Mouse (Mus musculus) fat pad, adult 2 months (tissue): ENCODE data around the gene Hhatl.

Experiments used
- DNase-seq: peaks from one replicate; pipeline ENCODE4 v3.0.0-alpha.2; 2011; ENCODE audit warnings: low read depth, low spot score; ENCODE audit errors: extremely low read depth

The Hhatl gene

DNA sequence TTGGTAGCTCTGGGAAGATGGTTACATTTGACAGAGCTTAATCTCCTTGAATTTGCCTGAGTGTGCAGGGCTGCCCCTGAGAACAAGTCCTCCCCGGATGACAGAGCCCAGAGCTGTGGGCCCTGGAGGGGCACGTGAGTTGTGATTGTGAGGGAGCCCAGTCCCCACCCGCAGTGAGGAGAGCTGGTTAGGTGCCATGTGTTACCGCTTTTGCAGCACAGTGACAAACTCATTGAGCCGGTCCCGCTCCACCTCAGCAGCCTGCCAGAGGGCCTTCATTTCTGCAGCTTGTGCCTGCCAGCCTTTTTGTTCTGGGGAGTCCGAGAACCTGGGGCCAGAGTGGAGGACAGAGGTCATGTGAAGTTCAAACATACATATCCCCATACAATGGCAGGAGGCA, 15.6 kb upstream of the Hhatl start:
- DNase-seq, result no peak

DNA sequence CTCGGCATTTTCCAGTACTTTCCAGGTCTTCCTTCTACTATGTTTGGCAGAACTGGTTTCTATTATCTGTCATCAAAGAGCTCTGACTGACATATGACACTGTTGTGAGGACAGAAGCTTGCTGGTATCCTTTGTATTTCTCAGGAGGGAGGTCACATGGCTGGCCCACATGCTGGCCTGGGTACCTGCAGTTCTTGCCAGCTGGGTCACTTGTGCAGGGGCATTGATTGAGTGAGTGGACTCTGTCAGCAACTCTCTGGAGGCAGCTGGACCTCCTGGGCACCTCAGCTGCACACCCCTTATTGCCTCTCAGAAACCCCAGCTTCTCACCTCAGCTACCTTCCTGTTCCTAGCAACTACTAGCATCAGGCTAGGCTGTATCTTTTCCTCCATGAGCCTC, 15.2 kb upstream of the Hhatl start:
- no peak for DNase-seq

DNA sequence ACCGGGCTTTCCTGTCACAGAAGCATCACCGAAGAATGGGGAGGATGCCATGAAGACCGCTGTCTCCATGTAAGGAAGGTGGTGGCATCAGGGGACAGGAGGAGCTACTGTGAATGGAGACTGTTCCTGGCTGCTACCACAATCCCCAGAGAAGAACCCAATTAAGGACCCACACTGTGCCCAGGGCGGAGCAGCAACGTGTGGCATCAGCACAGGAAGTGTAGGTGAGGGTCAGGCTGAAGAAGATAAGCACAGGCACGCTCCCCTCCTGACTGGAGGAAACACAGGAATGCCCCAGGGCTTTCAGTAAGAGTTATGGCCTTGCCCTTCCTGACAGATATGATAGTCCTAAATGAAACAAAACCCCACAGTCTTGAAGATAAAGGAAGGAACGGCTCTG, 10.4 kb upstream of the Hhatl start:
- DNase-seq, result no peak

DNA sequence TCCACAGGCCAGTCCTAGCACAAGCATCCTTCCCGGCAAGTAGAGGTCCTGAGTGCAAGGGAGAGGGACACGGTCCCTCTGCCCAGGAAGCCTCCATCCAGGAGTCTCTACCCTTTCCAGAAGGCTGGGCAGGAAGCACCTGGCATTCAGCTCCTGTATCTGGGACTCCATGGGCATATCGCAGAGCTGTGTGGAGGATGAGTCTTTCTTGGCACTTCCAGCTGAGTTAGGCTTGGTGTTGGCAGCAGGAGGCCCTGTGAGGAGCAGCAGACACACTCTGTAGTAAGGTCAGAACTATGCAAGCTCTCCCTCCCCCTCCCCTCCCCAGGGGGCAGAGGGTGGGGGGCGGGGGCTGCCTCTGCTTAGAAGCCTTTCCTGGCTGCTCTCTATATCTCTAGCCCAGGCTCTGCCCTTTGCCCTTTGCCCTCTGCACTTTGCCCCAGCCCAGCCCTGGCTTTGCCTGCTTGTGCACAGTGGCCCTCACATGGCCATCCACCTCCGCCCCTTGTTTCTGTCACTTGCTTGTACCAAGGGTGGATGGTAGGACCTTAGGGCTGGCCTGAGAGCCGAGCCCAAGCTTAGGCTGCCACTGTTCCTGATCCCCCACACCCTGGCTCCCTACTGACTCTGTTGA, 6.7 kb upstream of the Hhatl start:
- no peak for DNase-seq

DNA sequence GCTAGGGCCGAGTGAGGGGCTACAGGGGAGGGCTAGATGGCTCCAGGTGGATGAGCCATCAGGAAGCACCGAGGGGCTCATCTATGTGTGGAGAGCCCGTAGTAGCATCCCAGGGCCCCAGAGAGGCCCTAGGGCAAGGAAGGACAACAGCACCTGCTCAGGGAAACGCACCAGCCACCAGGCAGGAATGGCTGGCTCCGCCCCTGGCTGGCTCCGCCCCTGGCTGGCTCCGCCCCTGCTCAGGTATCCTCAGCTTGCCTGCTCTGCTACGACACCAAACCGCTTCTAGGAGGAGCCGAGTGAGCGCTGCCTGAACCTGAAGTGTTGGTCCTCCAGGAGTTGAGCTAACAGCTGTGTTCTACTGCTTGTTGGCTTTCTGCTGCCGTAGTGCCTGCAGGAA, 5.4 kb upstream of the Hhatl start:
- no peak for DNase-seq

DNA sequence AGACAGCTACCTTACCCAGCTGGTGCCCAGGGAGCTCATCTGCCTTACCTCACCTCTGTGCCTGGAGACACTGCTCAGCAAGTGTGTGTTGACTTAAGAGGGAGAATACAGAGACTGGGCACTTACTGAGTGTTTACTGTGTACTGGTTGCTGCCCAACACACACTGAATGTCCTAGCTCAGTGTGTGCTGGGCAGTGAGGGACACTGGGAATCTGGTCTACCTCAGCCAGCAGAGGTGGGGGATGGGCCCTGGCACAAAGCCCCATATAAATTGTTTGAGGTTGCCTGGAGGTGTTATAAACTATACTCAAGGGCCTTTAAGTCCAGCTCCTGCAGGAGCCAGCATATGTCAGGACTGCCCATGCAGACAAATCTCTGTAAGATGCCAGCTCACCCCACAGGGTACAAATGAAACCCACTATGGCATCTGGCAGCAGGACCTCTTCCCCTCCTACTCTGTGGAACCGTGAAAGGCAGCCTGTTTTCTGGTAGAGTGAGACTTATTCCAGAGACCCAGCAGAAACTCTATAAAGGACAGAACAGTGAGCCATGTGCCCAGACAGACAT, 2.7 kb upstream of the Hhatl start:
- DNase-seq, result no peak

DNA sequence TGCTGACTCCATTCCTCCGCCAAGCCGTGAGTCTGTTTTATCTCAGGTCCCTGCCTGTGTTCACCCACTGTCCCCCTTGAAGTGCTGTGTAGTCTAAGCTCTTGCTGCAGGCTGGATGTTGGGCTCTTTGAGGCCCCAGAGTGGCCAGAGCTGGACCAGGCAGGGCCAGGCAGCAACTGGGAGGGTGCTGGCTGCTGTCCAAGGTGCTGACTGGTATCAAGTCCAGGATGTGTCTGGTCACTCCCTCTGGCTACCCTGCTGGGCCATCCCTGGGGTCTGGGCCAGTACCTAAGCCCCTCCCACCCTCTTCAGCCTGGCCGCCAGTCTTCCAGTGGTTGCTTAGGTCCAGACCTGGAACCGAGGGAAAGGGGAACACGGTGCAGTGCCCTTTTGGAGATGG, 1.1 kb downstream of the Hhatl start:
- DNase-seq, result no peak

DNA sequence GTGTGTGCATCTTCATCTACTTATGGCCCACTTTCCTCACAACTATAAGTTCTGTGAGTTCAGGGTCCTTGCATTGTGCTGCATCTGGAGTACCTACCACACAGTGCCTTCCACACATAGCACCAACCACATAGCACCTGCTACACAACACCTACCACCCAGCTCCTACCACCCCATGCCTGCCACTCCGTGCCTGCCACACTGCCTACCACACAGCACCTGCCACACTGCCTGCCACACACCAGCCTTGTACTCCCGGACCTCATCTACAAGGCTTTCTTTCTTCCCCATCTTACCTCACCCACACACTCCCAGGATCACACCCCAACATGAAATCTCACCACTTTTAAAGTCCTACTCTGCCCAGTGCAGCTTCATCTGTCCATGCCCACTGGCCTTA, 5.9 kb downstream of the Hhatl start:
- DNase-seq, result no peak

DNA sequence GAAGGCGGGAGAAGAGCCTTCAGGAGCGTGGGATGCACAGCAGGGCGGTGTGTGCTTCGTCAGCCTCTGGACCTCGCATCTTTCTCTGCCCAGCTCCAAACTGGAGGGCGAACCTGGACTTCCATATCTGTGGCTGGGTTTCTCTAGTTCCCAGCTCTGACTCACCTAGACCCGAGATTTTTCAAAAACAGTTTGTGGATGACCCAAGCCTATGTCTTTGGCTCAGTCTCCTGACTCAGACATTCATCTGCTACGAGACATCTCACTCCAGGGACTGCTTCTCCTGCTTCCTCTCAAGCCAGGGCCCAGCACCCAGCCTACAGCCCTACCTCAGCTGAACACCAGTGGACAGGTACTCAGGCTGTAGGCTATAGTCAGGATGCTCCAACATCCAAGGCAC, 7.0 kb downstream of the Hhatl start:
- DNase-seq, result no peak

DNA sequence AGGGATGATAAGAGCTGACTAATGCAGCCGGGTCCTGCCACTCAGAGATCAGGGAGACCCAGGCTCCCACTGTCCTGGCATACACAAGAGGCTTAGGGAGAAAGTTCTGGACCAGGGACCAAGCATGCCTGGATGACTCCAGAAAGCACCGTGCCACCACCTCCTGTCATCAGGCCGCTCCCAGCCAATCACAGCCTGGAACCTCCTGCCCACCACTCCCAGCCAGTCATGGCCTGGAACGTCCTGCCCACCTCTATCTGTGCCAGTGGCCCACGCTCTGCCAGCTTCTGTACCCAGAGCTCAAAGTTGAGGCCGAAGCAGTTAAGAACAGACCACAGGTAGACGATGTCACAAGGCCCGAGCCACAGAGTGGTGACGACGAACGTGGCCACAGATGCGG, 7.5 kb downstream of the Hhatl start:
- no peak for DNase-seq

DNA sequence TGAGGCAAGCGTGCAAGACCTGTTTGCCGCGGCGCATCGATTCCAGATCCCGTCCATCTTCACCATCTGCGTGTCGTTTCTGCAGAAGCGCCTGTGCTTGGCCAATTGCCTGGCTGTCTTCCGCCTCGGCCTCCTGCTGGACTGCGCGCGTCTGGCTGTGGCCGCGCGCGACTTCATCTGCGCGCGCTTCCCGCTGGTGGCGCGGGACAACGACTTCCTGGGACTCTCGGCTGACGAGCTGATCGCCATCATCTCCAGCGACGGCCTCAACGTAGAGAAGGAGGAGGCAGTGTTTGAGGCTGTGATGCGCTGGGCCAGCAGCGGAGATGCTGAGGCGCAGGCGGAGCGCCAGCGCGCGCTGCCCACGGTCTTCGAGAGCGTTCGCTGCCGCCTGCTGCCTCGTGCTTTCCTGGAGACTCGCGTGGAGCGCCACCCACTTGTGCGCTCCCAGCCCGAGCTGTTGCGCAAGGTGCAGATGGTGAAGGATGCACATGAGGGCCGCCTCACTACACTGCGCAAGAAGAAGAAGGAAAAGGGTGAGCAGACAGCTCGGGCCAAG, 14.2 kb downstream of the Hhatl start:
- no peak for DNase-seq

DNA sequence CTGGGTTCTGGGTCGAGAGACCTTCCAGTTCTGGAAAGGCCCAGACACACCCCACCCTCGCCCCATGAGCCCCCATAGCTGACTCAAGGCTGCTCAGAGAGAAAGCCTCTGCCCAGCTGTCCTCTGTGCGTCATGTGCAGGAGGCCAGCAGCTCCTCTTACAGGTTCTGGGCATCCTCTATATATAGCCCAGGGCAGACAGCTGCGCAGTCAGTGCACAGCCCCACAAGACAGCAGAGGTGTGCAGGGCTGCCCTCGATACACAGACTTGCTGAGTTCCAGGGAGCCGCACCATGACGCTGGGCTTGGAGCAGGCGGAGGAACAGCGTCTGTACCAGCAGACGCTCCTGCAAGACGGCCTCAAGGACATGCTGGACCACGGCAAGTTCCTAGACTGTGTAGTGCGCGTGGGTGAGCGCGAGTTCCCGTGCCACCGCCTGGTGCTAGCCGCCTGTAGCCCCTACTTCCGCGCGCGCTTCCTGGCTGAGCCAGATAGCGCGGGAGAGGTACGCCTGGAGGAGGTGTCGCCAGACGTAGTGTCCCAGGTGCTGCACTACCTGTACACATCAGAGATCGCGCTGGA, 14.7 kb downstream of the Hhatl start, which contains the start of gene Klhl40:
Gene Klhl40 (plus strand): TSS at position 124 of the 582 bp plus-strand sequence.
- no peak for DNase-seq

DNA sequence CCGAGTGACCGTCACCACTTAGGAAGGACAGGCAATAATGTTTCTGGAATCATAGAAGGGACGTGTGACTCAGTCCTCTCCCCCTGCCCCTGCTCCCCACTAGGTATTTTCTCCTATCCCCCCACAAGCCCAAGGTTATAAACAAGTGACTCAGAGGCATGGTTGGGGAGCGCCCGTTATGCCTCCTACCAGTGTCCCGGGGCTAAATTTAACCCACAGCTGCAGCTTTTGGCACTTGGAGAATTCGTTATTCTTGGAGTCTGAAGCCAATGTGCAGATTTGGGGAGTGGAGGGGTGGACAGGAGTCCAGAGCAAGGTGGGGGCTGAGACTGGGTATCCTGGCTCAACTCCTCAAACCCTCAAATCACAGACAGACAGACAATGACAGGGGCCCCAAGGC, 15.8 kb downstream of the Hhatl start:
- no peak for DNase-seq

DNA sequence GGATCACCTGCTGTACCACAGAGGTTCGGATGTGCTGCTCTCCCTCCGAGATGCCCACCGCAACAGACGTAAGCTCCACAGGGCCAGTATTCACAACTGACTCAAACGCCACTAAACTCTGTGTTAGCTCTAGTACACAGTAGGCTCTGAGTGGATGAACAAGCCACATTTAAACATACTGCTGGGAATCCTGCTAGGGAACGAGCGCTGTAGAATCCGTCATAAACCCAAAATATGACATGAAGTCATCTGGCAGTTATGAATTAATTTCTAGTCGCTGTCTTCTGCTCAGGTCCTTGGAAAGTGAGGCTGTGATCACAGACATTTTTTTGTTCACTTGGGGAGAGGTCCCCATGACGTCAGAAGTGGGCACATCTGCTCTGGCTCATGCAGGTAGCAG, 16.4 kb downstream of the Hhatl start:
- DNase-seq, result no peak

DNA sequence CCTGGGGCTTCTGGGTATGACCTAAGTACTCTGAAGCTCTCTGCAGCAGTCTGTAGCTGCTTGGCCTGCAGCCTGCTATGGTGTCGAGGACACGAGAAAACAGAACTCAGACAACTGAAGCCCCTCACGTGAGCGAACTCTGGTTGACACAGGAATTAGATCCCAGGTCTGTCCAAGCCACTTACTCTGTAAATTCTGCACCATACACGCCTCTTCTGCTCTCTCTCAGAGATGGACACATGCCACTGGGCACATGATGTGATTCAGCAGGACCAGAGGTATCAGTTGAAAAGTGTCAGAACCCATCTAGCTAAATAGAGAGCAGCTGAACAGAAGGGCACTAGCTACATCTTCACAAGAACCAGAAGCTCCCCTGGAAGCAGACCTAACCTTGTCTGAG, 19.9 kb downstream of the Hhatl start:
- no peak for DNase-seq

DNA sequence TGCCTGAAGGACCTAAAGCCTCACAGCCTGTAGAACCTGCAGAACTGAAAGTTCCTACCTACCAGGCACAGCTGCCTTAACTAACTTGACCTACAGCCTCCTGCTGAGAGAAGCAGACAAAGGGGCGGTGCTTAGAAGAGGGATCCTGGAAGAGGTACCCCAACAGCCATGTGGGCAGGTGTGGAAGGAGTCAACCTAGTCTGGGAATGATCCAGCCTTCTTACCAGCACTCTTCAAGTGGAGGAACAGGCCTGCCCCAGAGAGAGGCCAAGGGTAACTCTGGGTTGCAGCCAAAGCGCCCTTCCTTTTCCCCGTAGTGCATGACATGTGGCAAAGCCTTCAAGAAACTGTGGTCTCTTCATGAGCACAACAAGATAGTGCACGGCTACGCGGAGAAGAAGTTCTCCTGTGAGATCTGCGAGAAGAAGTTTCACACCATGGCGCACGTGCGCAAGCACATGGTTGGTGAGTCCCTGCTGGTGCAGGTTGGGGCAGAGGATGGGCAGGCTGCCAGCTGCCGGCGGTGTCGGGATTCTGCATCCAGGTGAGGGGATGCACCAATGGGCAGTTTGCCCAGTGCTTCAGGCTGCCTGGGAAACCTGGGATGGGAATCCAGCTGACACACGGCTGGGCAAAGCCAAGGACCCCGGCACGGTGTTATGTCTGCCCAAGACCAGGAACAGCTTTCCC, 27.0 kb downstream of the Hhatl start:
- no peak for DNase-seq

DNA sequence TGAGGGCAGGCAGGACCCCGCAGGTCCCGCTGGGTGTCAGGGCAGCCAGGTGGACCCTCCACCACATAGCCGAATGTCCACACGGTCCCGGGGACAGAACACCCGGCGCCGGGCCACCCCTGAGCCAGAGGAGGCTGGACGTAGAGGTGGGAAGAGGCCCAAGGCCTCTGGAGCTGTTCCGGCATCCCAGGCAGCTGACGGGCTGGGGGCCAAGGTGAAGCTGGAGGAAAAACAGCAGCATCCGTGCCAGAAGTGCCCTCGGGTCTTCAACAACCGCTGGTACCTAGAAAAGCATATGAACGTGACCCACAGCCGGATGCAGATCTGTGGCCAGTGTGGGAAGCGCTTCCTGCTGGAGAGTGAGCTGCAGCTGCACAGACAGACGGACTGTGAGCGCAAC, 28.6 kb downstream of the Hhatl start:
- DNase-seq, result no peak

DNA sequence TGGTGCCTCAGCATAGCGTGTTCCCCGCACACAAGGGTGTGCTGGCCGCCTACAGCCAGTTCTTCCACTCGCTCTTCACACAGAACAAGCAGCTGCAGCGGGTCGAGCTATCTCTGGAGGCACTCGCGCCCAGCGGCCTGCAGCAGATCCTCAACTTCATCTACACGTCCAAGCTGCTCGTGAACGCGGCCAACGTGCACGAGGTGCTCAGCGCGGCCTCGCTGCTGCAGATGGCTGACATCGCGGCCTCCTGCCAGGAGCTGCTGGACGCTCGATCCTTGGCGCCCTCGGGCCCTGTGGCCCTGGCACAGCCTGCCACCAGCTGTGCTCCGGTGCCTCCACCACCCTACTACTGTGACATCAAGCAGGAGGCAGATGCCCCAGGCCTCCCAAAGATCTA, 29.5 kb downstream of the Hhatl start:
- DNase-seq, result no peak

DNA sequence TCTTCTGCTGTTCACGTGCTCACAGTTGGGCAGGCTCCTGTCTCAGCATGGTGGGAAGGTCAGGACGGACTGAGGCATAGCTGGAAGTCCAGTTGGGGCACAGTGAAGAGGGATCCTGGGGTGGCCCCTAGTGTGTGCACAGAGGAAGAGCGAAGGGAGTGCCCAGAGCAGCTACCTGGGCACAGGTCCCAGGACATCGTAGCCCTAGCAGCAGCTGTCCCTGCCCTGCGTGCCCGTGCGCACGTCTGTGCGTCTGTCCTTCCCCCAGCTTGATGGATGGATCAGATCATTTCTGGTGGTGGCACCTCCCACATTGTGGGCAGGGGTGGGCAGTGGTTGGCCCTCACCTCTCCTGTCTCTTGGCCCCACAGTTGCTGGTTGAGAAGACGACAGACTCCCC, 30.1 kb downstream of the Hhatl start:
- DNase-seq, result no peak

DNA sequence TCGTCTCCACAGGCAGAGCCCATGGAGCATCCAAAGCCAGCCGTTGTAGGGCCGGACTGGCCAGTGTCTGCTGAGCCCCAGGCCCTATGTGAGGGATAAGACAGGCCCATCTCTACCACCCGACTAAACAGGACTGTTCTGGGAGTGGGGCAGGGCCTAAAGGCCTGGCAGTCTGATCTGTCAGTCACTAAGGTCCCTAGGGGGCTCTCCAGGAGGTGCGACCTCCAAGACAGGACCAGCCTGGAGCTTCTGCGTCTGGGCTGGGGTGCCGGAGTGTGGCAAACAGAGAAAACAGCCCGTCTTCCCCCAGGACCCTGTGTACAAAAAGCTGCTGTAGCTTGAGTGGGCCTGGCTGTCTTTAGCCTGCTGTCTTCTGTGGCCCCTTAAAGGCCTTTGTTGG, 30.5 kb downstream of the Hhatl start:
- no peak for DNase-seq

DNA sequence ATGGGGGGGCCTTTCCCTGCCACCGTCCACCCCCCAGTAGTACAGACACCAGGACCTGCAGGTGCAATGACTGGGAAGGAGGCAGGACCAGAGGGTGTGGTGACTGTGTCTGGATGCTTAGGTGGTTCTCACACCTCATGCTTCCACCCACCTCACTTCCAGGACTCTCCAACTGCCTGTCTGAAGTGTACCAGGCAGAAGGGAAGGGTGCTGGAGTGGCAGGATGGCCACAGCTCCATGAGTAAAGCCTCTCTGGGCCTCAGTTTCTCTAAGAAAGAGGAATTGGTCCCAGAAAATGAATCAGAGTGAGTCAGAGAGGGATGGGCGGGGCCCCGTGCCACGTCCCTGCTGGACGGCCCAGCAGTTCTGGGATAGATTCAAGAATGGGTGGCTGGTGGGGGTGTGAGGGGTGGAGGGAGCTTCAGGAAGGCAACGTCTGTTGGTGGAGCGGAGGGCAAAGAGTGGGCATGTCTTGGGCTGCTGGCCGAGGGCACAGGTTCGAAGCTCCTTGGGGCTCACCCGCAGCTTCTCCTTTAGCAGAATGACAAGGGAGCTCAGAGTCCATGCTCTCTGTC, 31.1 kb downstream of the Hhatl start:
- no peak for DNase-seq
